Mouse (Mus musculus) olfactory bulb, adult 2 months (tissue): Measurements from ENCODE around the gene Dpp4. TPM values are rescaled to one million over a fixed set of nuclear protein-coding genes. Genes with fewer than 3 reads are reported as not detected.

ENCODE experiments used
- H3K27ac ChIP-seq: fragments of 200-500 bp; 2 replicates; pipeline ENCODE4 v1.5.1; 2012; ENCODE audit warnings: low read depth, low read length; ENCODE audit not compliant: insufficient read depth
- H3K4me1 ChIP-seq: fragments of 200-500 bp; 2 replicates; pipeline ENCODE4 v1.6.1; 2012; ENCODE audit warnings: low read length; ENCODE audit not compliant: control insufficient read depth, insufficient read depth
- H3K4me3 ChIP-seq: fragments of 200-500 bp; 2 replicates; pipeline ENCODE4 v1.5.1; 2012; ENCODE audit warnings: mild to moderate bottlenecking, low read depth, low read length, moderate library complexity; ENCODE audit not compliant: insufficient read depth
- CTCF ChIP-seq: fragments of 200-500 bp; IDR thresholded peaks from 2 replicates; pipeline ENCODE4 v1.5.1; 2012; ENCODE audit warnings: low read depth, mild to moderate bottlenecking, low read length, moderate library complexity; ENCODE audit not compliant: insufficient read depth
- POLR2A ChIP-seq: fragments of 200-500 bp; IDR thresholded peaks from 2 replicates; pipeline ENCODE4 v1.6.1; 2012; ENCODE audit warnings: mild to moderate bottlenecking, low read depth, low read length, moderate library complexity; ENCODE audit not compliant: insufficient read depth
- WGBS: fragments of 180-500 bp; shearing (Covaris S2); methylation state at CpG from one replicate; pipeline ENCODE4 v1.1.7; 2018; 5-methylcytosine and 5-hydroxymethylcytosine counted together
- polyA plus RNA-seq: library from polyadenylated mRNA; stranded (reverse); fragments of >200 nt; gene quantifications from 2 replicates; pipeline ENCODE4 v1.2.4, GENCODE M21; 2012; ENCODE audit warnings: low replicate concordance; ENCODE audit not compliant: missing spikeins, insufficient read depth, insufficient read length

Gene Dpp4
- polyA plus RNA-seq, 1 experiment: not detected

GRCm38 (mm10) chr2:62397661-62398060, 14.4 kb downstream of the Dpp4 start:
- 86% methylated on average over 4 of the region's 4 CpGs for WGBS
- no peak overlapping the region for H3K27ac ChIP-seq

GRCm38 (mm10) chr2:62396799-62397198, 15.2 kb downstream of the Dpp4 start:
- WGBS: 91% methylated on average over 1 of the region's 1 CpGs
- Histone ChIP-seq H3K4me1 (no peaks in the 10 kb centered on the region), H3K4me3 (no peak overlapping the region), H3K27ac (no peak overlapping the region)
- TF ChIP-seq POLR2A: no peak
- TF ChIP-seq CTCF: no peak

More at GRCm38 (mm10) chr2:62397661-62398060, 14.4 kb downstream of the Dpp4 start:
- TF ChIP-seq CTCF (no peak), POLR2A (no peak)
- no peaks in the 10 kb centered on the region for H3K4me1 ChIP-seq
- H3K4me3 ChIP-seq: no peak overlapping the region

- 97% methylated on average over 3 of the region's 3 CpGs for WGBS
- TF ChIP-seq POLR2A: no peak
- TF ChIP-seq CTCF: no peak
- H3K4me1 ChIP-seq: no peaks in the 10 kb centered on the region
- no peak overlapping the region for H3K27ac ChIP-seq
- H3K4me3 ChIP-seq: no peak overlapping the region
These were observed 17.2 kb downstream of the Dpp4 start for GRCm38 (mm10) chr2:62394800-62395199.

- Histone ChIP-seq H3K4me1 (no peaks in the 10 kb centered on the region), H3K27ac (no peak overlapping the region), H3K4me3 (no peak overlapping the region)
- 68% methylated on average over 3 of the region's 3 CpGs for WGBS
- no peak for TF ChIP-seq CTCF
- TF ChIP-seq POLR2A: no peak
These were observed 19.9 kb downstream of the Dpp4 start for GRCm38 (mm10) chr2:62392098-62392497.

GRCm38 (mm10) chr2:62390961-62391461, 21.0 kb downstream of the Dpp4 start:
- no peak for TF ChIP-seq CTCF
- 91% methylated on average over 12 of the region's 12 CpGs for WGBS

GRCm38 (mm10) chr2:62390305-62390704, 21.7 kb downstream of the Dpp4 start:
- no peak for TF ChIP-seq POLR2A
- TF ChIP-seq CTCF: no peak
- WGBS: 63% methylated on average over 3 of the region's 3 CpGs
- Histone ChIP-seq H3K4me3 (no peak overlapping the region), H3K27ac (no peak overlapping the region), H3K4me1 (no peaks in the 10 kb centered on the region)

More at GRCm38 (mm10) chr2:62390961-62391461, 21.0 kb downstream of the Dpp4 start:
- no peaks in the 10 kb centered on the region for H3K4me1 ChIP-seq
- no peak overlapping the region for H3K4me3 ChIP-seq
- no peak overlapping the region for H3K27ac ChIP-seq

GRCm38 (mm10) chr2:62388841-62389240, 23.2 kb downstream of the Dpp4 start:
- TF ChIP-seq CTCF (no peak), POLR2A (no peak)
- Histone ChIP-seq H3K4me3 (no peak overlapping the region), H3K27ac (no peak overlapping the region), H3K4me1 (no peaks in the 10 kb centered on the region)
- WGBS: 86% methylated on average over 4 of the region's 4 CpGs

GRCm38 (mm10) chr2:62383196-62383595, 28.8 kb downstream of the Dpp4 start:
- H3K27ac ChIP-seq: no peak overlapping the region
- TF ChIP-seq CTCF (no peak), POLR2A (no peak)
- no peak overlapping the region for H3K4me3 ChIP-seq
- 84% methylated on average over 4 of the region's 4 CpGs for WGBS
- H3K4me1 ChIP-seq: no peaks in the 10 kb centered on the region

- TF ChIP-seq POLR2A (no peak), CTCF (no peak)
- 80% methylated on average over 5 of the region's 5 CpGs for WGBS
These were observed 29.6 kb downstream of the Dpp4 start for GRCm38 (mm10) chr2:62382440-62382839.

GRCm38 (mm10) chr2:62381756-62382155, 30.3 kb downstream of the Dpp4 start:
- TF ChIP-seq POLR2A: no peak
- no peak for TF ChIP-seq CTCF
- WGBS: 78% methylated on average over 6 of the region's 6 CpGs
- no peak overlapping the region for H3K4me3 ChIP-seq
- no peaks in the 10 kb centered on the region for H3K4me1 ChIP-seq
- no peak overlapping the region for H3K27ac ChIP-seq

More at GRCm38 (mm10) chr2:62382440-62382839, 29.6 kb downstream of the Dpp4 start:
- Histone ChIP-seq H3K27ac (no peak overlapping the region), H3K4me1 (no peaks in the 10 kb centered on the region), H3K4me3 (no peak overlapping the region)
